Mouse (Mus musculus) layer of hippocampus, adult 11-12 months (tissue): Measurements from ENCODE around the gene Foxn3.
A peak's percentile ranks its signal among the peaks of the same experiment; 100 is the strongest.

Source experiments
- DNase-seq: peaks from one replicate; pipeline ENCODE4 v3.0.0; 2022; ENCODE audit warnings: low spot score

The Foxn3 gene

DNA sequence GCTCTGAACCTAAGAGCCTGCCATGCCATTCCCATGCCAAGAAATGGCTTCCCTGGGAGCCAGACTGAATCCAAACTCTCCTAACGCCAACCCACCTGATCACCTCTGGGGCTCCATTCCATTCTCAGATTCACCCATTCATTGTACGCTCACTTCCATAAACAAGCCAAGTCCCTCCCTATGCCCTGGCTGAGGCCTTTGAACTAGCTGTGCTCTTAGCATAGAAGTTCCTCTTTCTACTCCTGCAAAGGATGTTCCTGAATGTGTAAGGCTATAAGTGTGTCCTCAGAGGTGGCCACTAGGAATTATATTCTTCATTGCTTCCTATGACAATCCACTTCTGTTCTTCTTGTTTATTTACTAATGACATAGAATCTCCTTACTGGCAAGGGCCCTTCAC lies 40.5 kb downstream of the Foxn3 start:
- no peak for DNase-seq

DNA sequence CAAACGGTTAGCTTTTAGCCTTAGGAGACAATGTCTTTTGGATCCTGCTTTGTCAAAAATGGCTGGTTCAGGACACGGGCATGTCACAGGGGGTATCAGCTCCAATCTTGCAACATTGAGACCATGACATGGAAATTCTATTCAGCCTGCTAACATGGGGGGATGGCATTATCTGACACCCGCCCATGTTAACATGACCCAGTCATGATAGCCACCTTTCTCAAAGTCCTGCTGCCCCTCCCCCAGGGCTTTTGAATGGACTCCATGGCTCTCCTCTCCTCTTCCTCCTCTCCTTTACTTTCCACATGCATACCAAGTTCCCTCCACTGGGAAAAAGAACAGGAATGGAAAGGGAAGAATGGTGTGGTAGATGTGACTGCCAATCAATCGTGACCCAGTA lies 43.5 kb downstream of the Foxn3 start:
- DNase-seq: no peak

DNA sequence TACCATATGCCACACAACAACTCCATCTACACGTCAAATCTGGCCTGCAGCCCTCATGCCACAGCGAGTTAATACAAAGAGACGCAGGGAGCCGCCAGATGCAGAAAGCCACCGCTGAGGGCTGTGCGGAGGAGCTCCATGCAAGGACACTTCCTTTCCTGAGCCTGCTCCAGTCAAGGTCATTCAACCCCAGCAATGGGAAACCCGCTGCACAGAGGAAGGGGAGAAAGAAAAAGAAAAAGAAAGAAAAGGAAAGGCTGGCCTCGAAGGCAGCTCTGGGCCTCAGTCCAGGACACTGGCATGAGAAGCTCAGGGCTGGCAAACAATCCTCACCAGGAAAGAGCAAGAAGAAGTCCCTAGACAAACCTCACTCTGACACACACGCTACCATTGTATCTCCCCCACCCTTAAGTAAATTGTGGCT lies 44.2 kb downstream of the Foxn3 start:
- no peak for DNase-seq

DNA sequence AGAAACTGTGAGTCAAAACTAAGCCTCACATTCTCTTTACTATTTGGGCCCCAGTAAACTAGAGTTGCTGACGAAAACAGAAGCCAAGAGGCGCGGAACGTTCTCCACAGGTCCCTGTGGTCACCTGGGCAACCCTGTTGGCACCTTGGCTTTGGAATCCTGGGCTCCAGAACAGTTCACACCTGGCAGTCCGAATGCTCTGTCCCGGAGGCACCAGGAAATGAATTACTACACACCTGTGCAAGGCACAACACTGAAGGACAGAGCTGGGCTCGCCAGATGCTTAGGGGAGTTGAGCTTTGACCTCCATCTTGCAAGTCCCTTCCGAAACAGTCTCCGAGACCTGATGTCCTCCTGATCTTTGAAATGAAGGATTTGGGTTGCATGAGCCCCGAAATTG lies 44.7 kb downstream of the Foxn3 start:
- no peak for DNase-seq

DNA sequence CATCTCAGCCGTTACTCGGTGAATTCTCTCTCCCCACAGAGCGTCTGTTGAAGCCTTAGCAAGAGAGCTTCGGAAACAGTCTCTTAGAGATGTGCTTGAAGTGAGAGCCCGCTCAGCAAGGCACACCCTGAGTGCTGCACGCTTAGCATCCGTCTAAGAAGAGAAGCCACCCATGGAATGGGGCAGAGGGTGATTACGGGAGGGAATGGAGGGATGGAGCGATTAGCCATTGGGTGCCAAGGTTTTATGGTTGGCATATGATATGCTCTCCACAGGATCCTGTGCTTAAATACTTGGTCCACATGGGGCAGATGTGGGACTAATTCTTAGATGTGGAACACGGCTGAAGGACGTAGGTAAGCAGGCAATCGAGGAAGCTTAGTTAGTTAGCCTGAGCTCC lies 45.3 kb downstream of the Foxn3 start:
- no peak for DNase-seq

DNA sequence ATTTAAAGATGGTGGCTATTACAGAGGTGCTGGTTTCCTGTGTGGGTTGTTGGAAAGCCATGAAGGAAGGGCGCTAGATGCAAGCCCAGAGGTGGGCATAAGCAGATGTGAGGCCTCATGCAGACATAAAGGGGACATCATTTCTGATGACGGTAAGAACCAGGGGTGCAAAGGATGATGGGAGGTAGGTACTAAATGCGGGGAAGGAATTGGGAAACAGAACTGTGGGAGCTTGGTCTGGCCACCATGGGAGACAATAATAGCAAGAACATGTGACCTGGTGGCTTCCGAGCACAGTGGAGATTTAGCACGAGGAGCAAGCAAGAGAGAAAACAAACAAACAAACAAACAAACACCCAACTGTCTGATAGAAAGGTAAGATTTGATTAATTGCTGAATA lies 46.1 kb downstream of the Foxn3 start:
- DNase-seq: no peak

DNA sequence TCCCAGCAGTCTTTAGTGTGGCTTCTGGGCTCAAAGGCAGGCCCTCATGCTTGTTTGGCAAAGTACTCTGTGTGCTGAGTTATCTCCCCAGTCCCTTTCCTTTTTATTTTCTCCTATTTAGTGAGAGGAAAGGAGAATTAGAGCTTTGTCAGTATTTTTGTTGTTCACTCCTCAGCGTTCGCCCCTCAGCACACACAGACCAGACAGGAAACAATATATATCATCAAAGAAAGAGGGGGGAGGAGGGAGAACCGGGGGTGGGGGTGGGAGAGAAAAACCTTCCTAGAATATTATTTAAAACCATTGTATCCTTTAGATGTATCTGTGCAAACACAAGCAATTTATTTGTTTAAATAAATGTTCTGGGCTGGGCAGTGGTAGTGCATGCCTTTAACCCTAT lies 47.9 kb downstream of the Foxn3 start:
- DNase-seq: no peak

DNA sequence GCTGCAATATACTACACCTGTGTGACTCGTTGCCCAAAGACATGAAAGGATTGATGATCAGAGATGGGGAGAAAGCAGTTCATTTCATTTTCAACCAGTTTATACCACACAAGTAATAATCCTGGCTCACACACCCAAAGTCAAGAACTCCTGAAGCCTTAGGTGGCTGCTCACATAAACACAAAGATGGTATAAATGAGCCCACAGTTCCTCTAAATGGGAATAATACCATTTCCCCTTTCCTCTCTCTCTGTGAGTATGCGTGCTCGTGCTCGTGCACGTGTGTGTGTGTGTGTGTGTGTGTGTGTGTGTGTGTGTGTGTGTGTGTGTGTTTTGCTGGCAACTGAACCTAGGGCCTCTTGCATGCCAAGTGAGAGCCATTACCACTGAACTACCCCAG lies 51.7 kb downstream of the Foxn3 start:
- no peak for DNase-seq

DNA sequence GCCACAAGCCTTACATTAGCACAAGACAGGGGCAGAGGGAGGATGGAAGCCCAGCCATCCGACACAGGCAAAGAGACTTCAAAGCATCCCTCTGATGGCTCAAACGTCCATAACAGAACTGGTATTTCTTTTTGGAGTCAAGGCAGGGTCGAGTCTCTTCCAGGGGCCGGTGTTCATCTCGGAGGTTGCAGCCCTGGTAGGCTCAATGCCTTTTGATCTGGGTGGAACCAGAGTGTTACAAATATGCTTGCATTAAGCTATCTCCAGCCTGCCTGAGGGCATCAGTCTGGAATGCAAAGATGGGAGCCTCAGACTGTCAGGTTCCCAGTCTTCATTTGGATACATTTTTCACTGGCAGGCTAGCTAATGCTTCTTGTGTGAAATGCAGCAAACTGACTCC lies 52.6 kb downstream of the Foxn3 start:
- no peak for DNase-seq

DNA sequence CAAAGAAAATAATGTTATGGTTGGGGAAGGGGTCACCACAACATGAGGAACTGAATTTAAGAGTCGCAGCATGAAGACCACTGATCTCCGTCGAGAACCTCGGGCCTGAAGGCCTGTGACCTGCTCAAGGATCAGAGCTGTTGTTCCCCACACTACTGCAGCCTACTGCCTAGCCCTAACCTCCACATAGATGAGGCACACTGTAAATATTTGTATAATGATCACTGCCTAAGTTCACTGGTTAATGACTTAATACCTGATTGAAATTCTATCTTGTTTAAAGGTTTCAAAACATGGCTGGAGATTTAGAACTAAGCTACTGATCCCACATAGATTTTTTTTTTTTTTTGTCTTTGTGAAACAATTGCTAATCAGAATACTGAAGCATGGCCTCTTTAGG lies 61.2 kb downstream of the Foxn3 start:
- DNase-seq: no peak

DNA sequence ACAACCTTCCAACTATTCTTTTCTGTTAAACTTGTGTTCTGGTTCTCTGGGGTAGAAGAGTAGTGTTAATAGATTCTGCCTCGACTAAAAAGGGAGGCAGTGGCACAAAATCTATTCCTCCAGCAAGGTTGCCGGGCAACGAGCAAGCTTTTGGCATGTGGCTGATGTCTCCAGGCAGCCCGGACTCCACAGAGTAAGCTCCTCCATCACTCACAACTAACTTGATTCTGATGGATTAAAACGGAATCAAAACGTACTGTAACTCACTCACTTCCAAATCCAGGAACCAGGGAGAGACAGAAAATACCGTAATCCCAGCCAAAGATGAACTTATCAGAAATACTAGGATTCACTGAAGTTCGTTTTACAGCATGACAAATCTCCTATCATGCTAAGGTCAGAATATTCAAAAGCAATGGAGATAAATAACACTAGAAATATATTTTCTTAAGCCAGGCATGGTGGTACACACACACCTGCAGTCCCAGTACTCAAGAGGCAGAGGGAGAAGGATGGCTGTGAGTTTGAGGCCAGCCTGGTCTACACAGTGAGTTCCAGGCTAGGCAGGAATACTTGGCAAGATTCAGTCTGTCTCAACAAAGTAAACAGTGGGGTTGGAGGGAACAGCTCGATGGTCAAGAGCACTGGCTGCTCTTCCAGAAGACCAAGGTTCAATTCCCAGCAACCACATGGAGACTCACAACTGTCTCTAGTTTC lies 64.2 kb downstream of the Foxn3 start:
- peak; percentile 48 for DNase-seq

DNA sequence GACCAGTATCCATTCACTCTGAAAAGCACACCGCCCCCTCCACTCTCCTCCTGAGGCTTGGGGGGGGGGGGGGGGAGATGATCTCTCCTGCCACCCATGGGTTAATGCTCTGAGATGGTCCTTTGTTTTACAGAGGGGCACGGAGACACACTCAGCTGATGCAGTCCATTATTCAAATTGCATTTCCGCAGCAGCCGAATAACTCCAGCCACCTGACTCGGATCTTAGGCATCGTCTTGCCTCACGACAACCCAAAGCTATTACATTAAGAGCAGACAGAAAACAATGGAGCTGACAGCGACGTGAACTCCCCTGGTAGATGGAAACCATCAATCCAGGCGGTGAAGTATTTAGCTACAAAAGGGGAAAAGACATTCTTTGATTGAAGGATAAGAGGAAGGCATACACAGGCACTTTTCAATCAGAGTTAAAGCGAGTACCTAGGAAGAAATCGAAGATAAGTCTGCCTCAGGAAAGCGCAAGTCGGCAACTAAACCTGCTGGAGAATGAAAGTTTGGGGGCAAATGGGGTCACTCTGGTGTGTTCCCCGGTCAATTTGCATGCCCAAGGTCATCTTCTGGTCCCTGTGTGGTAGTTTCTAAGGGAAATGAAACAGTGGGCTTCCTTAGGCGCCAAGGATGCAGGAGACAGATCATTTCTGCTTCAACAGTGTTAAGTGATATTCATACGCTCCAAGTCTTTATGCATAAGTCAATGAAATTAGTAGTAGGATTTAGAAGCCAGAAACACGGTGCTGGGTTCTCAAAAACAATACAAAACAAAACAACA lies 65.0 kb downstream of the Foxn3 start:
- no peak for DNase-seq

DNA sequence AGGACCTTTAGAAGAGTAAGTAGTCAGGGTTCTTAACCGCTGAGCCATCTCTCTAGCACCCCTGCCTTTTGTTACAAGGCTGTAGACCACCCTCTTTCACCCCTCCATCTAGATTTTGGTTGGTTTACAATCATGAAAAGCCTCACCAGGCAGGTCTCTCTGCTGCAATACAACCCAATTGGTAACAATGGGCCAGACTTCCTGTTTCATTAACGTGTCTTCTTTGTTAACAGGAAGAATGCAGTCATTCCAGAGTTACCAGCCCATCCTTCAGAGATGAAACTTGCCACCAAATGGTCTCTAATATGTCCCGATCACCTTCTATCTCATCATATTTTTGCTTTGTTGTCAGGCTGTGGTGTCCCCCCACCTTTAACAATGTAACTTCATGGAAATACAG lies 66.4 kb downstream of the Foxn3 start:
- DNase-seq: no peak

DNA sequence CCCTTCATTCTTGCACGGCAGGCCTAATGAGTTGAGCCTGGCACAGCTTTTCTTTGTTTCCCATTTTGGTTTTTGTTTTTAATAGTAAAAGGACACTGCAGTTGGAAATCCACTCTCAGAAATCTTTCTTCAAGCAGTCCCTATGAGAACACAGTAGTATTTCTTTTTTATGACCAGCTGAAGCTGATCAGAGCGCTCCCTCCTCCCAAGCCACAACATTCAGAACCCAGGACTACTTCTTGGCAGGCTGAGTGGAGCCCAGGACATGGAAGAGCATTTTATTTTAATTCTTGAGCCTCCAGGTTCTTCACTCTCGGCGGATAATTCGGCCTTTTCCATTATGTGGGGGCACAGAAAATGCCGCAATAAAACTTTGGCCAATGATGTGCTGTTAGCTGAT lies 73.2 kb downstream of the Foxn3 start:
- no peak for DNase-seq

DNA sequence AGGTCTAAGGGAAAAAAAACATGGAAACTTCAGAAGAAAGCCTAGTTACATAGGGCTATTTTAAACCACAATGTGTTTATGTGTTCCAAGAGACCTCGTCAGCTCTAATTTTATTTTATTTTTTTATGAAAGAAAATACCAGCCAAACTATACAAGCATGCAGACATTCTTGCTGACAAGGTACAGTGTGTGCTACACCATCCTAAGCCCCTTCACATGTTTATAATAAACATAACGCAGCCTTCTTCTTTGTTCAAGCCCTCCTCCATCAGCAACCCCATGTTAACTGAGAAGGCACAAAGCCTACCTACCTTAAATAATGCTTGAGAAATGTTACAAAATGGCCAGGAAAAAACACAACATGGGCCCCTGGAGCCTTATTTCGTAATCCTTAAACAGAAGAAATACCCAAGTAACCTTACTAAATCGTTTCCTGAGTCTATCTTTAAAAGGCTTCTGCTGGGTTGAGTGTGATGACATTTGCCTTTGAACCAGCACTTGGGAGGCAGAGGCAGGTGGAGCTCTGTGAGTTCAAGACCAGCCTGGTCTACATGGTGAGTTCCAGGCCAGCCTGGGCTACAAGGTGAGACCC lies 74.3 kb downstream of the Foxn3 start:
- no peak for DNase-seq

DNA sequence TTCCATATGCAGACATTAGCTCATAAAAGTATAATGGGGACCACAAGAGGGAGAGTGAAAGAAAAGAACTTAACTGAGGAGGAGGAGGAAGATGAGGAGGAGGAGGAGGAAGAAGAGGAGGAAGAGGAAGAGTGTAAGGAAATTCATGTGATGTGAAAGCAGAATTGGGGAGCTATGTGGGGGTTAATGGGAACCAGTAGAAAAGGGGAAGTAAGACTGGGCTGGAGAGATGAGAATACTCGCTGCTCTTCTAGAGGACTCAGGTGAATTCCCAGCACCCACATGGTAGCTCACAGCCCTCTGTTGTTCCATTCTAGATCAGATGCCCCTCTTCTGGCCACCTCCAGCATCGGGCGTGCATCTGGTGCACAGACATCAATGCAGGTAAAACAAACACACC lies 83.0 kb downstream of the Foxn3 start:
- DNase-seq: no peak

DNA sequence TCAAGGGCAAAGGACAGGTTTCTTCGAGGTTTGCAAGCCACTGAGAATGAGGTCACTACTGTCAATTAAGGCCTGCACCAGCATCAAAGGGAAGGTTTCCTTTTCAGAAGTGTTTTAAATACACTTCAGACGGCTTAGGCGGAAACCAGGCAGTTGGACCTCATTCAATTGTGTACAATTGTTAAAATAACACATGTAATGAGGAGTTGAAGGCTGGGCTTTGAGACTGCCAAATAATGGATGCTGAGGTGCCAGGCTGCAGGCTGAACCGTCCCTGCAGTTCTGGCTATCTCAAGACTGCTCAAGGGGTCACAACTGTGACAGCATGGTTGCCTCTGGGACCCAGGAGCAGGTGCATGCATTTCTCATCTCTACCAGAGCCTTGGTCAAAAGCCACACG lies 89.2 kb downstream of the Foxn3 start:
- no peak for DNase-seq

DNA sequence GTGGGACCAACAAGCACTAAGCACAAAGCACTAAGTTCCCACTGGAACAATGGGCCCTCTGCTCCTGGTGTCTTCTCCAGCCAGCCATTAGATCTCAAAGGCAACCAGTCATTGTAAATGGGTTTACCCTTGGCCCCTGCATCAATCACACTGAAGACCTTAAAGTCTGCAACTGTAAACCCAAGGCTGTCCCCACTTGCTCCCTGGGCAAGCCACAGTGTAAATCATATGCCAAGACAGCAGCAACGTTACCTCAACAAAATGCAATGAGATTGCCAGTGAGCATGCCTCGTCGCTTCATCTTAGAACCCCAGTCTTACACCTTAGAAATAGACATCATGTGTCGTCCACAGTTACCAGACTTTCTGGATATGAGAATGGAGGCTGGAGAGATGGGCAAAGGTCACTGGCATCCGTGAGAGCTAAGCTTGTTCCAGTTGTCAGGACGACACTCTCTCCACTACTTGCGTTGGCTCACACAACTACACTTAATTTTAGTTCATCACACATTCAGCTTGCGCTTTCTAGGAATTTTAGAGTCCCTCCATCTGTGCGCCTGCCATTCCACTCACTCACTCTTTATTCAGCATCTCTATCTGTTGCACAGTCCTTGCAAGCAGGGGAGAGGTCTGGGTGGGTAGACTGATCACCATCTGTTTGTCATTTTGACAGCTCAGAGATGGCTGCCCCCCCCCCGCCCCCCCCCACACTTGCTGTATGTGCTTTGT lies 89.8 kb downstream of the Foxn3 start:
- no peak for DNase-seq

DNA sequence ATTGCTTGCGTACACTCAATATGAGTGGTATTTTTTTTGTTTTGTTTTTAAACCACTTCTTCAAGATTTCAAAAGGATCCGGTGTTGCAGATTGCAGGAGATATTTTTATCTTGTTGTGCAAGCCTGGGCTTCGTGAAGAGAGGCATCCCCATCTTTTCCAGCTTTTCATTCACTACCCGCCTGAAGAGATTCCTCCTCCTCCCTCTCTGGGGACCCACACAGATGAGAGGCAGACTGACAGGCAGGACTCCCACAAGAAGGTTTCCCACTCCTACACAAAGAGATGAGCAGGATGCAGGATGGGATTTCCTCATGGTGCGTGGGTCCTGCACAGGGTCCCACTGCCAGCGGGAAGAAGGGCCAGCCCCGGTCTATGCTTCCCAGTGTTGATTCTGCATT lies 92.0 kb downstream of the Foxn3 start:
- DNase-seq: peak; percentile 16

DNA sequence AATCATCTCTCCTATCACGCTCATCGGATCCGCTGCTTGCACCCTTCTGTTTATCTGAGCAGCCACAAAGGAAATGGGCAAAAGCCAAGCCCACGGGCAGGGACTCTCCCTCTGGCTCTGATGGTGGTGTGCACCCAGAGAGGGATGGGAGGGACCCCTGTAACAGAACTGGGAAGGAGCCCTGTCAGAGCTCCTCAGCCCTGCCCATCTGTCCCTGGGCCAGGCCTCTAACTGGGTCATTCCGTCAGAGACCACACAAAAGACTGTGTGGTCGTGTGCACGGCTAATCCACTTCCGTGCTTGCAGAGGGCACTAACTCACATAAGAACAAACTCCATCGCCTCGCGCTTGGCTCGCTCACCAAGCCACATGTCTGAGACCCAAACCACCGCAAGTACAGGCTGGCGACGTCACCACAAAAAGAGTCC lies 95.5 kb downstream of the Foxn3 start:
- DNase-seq: peak; percentile 33

DNA sequence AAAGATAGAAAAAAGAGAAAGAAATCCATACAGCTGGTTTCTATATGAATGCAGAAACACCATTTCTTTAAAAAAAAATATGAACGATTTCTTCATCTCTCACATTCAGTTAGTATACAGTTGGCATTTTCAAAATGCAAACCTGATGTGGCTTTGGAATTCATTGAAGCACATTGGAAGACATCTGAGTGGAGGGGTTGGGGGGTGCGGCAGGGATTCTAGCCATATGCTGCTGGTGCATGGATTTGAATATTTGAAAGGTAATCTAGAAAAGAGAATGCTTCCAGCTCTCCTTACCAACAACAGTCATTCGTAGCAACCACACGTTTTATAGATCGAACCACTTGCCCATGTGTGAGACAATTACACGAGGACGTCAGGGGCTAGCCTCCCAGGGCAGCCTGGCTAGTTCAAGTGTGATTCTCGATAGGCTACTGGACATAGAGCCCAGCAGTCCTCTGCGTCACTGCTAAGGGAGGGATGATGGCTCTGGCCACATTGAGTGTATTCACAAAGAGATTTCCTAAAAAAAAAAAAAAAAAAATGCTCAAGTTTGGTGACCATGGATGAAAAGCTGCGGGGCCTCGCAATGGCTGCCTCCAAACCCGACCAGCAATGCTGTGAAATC lies 96.0 kb downstream of the Foxn3 start:
- no peak for DNase-seq

DNA sequence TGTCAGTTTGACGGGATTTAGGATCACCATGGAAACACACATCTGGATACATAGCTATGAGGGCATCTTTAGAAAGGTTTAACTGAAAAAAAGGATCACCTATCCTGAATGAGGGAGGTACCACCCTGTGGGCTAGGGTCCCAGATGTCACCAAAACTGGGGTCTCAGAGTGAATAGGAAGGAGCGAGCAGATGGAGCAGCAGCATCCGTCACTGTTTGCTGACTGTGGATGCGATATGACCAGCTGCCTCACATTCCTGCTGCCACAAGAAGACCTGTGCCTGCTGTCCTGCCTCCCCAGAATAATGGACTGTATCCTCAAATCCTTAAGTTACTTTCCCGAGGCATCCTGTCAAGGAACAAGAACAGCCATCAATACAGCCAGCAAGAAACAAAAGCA lies 97.0 kb downstream of the Foxn3 start:
- DNase-seq: no peak
